Mouse (Mus musculus): ENCODE data around the gene Stim2. TPM values are rescaled to one million over a fixed set of nuclear protein-coding genes. Genes with fewer than 3 reads are reported as not detected.

Gene Stim2
- 18.9 and 26.0 TPM in 2 replicates for polyA plus RNA-seq (2012; rRNA removed; ENCODE audit: low replicate concordance)

GRCm38 (mm10) chr5:53998146-53998742, at the start of gene Stim2:
Gene Stim2, plus strand, starts transcription at chr5:53998499.

Other genes starting within 250 kb of the Stim2 start
- gene Tbc1d19, start 188.9 kb upstream of the Stim2 start, polyA plus RNA-seq (2012; rRNA removed; ENCODE audit: low replicate concordance), result 13.8 and 15.6 TPM in 2 replicates

Data from subcutaneous adipose tissue, adult 2 months (tissue).